Mouse (Mus musculus): ENCODE measurements around the gene Cbfa2t3. TPM values are rescaled to one million over a fixed set of nuclear protein-coding genes. Genes with fewer than 3 reads are reported as not detected.

Gene Cbfa2t3
- polyA plus RNA-seq, 1 experiment from 2014 or later, result 5.9 TPM

- Histone ChIP-seq H3K36me3 (ENCODE audit: control insufficient read depth, insufficient read depth) (no peaks in the 10 kb centered on the region; the same call in 1 of the 2 replicates), H3K4me2 (replicated peaks; ENCODE audit: low read depth) (no peak overlapping the region), H3K9me3 (ENCODE audit: control insufficient read depth) (no peaks in the 10 kb centered on the region), H3K27ac (ENCODE audit: low read depth, low read length) (no peak overlapping the region), H3K9ac (ENCODE audit: low read depth, low read length) (no peak overlapping the region), H3K4me3 (ENCODE audit: low read depth, low read length) (no peak overlapping the region), H3K27me3 (replicated peaks; ENCODE audit: control insufficient read depth, insufficient read depth, low read length) (no peaks in the 10 kb centered on the region), H3K4me1 (replicated peaks; ENCODE audit: control insufficient read depth, insufficient read depth, low read length) (no peaks in the 10 kb centered on the region)
- peak; percentile 73 for TF ChIP-seq CTCF (IDR thresholded peaks at IDR 0.05; ENCODE audit: low read depth)
- 79% methylated on average over 2 of the region's 2 CpGs for WGBS
- no peak for ATAC-seq
These were observed 38.9 kb downstream of the Cbfa2t3 start for GRCm38 (mm10) chr8:122660022-122660421.

GRCm38 (mm10) chr8:122658807-122659160 lies 40.1 kb downstream of the Cbfa2t3 start:
- Histone ChIP-seq H3K27me3 (replicated peaks; ENCODE audit: control insufficient read depth, insufficient read depth, low read length) (no peaks in the 10 kb centered on the region), H3K4me3 (ENCODE audit: low read depth, low read length) (no peak overlapping the region), H3K4me2 (replicated peaks; ENCODE audit: low read depth) (no peak overlapping the region), H3K9ac (ENCODE audit: low read depth, low read length) (no peak overlapping the region), H3K9me3 (ENCODE audit: control insufficient read depth) (no peaks in the 10 kb centered on the region), H3K4me1 (replicated peaks; ENCODE audit: control insufficient read depth, insufficient read depth, low read length) (no peaks in the 10 kb centered on the region), H3K36me3 (ENCODE audit: control insufficient read depth, insufficient read depth) (no peaks in the 10 kb centered on the region; the same call in 1 of the 2 replicates), H3K27ac (ENCODE audit: low read depth, low read length) (no peak overlapping the region)
- ATAC-seq, result no peak
- TF ChIP-seq CTCF (IDR thresholded peaks at IDR 0.05; ENCODE audit: low read depth), result no peak
- 80% methylated on average over 9 of the region's 9 CpGs for WGBS

- Histone ChIP-seq H3K27ac (ENCODE audit: low read depth, low read length) (no peak overlapping the region), H3K9ac (ENCODE audit: low read depth, low read length) (no peak overlapping the region), H3K9me3 (ENCODE audit: control insufficient read depth) (no peaks in the 10 kb centered on the region), H3K4me3 (ENCODE audit: low read depth, low read length) (no peak overlapping the region), H3K27me3 (replicated peaks; ENCODE audit: control insufficient read depth, insufficient read depth, low read length) (no peaks in the 10 kb centered on the region), H3K4me1 (replicated peaks; ENCODE audit: control insufficient read depth, insufficient read depth, low read length) (no peaks in the 10 kb centered on the region), H3K4me2 (replicated peaks; ENCODE audit: low read depth) (no peak overlapping the region), H3K36me3 (ENCODE audit: control insufficient read depth, insufficient read depth) (no peaks in the 10 kb centered on the region; the same call in 1 of the 2 replicates)
- WGBS, result 73% methylated on average over 10 of the region's 10 CpGs
- ATAC-seq, result no peak
- TF ChIP-seq CTCF (IDR thresholded peaks at IDR 0.05; ENCODE audit: low read depth), result no peak
These were observed 40.6 kb downstream of the Cbfa2t3 start for GRCm38 (mm10) chr8:122658149-122658806.

GRCm38 (mm10) chr8:122656056-122656999 lies 42.6 kb downstream of the Cbfa2t3 start:
- Histone ChIP-seq H3K9me3 (ENCODE audit: control insufficient read depth) (no peaks in the 10 kb centered on the region), H3K4me3 (ENCODE audit: low read depth, low read length) (no peak overlapping the region), H3K9ac (ENCODE audit: low read depth, low read length) (no peak overlapping the region), H3K36me3 (ENCODE audit: control insufficient read depth, insufficient read depth) (no peaks in the 10 kb centered on the region; the same call in 1 of the 2 replicates), H3K27me3 (replicated peaks; ENCODE audit: control insufficient read depth, insufficient read depth, low read length) (no peaks in the 10 kb centered on the region), H3K27ac (ENCODE audit: low read depth, low read length) (no peak overlapping the region), H3K4me1 (replicated peaks; ENCODE audit: control insufficient read depth, insufficient read depth, low read length) (no peaks in the 10 kb centered on the region), H3K4me2 (replicated peaks; ENCODE audit: low read depth) (no peak overlapping the region)
- ATAC-seq, result no peak
- no peak for TF ChIP-seq CTCF (IDR thresholded peaks at IDR 0.05; ENCODE audit: low read depth)
- 66% methylated on average over 13 of the region's 13 CpGs for WGBS

- H3K27me3 ChIP-seq (replicated peaks; ENCODE audit: control insufficient read depth, insufficient read depth, low read length), result no peaks in the 10 kb centered on the region
- WGBS, result 49% methylated on average over 7 of the region's 7 CpGs
- H3K36me3 ChIP-seq (ENCODE audit: control insufficient read depth, insufficient read depth), result no peaks in the 10 kb centered on the region; the same call in 1 of the 2 replicates
- no peak overlapping the region for H3K4me2 ChIP-seq (replicated peaks; ENCODE audit: low read depth)
- TF ChIP-seq CTCF (IDR thresholded peaks at IDR 0.05; ENCODE audit: low read depth), result no peak
- H3K9me3 ChIP-seq (ENCODE audit: control insufficient read depth), result no peaks in the 10 kb centered on the region
- H3K9ac ChIP-seq (ENCODE audit: low read depth, low read length), result no peak overlapping the region
- H3K4me1 ChIP-seq (replicated peaks; ENCODE audit: control insufficient read depth, insufficient read depth, low read length), result no peaks in the 10 kb centered on the region
- ATAC-seq, result no peak; the same call in 1 of the 2 replicates
- no peak overlapping the region for H3K4me3 ChIP-seq (ENCODE audit: low read depth, low read length)
- H3K27ac ChIP-seq (ENCODE audit: low read depth, low read length), result no peak overlapping the region
These were observed 44.1 kb downstream of the Cbfa2t3 start for GRCm38 (mm10) chr8:122654768-122655167.

GRCm38 (mm10) chr8:122652643-122653042 lies 46.3 kb downstream of the Cbfa2t3 start:
- Histone ChIP-seq H3K27ac (ENCODE audit: low read depth, low read length) (no peak overlapping the region), H3K4me3 (ENCODE audit: low read depth, low read length) (no peak overlapping the region), H3K9ac (ENCODE audit: low read depth, low read length) (no peak overlapping the region), H3K4me2 (replicated peaks; ENCODE audit: low read depth) (no peak overlapping the region), H3K36me3 (ENCODE audit: control insufficient read depth, insufficient read depth) (0 out of 2 replicates have a peak, but pooled peaks cover 4% of the 10 kb centered on the region), H3K27me3 (replicated peaks; ENCODE audit: control insufficient read depth, insufficient read depth, low read length) (no peaks in the 10 kb centered on the region), H3K9me3 (ENCODE audit: control insufficient read depth) (no peaks in the 10 kb centered on the region), H3K4me1 (replicated peaks; ENCODE audit: control insufficient read depth, insufficient read depth, low read length) (no peaks in the 10 kb centered on the region)
- WGBS, result 36% methylated on average over 6 of the region's 6 CpGs
- ATAC-seq, result no peak
- no peak for TF ChIP-seq CTCF (IDR thresholded peaks at IDR 0.05; ENCODE audit: low read depth)
